Mouse (Mus musculus) hindbrain, embryonic 14.5 days (tissue): ENCODE data around the gene Cep112. TPM values are rescaled to one million over a fixed set of nuclear protein-coding genes. Genes with fewer than 3 reads are reported as not detected.
A peak's percentile ranks its signal among the peaks of the same experiment; 100 is the strongest.

Experiments
- ATAC-seq: fragments of 200-750 bp; cut with Nextera tagmentation; 2 replicates; pipeline ENCODE4 v1.8.0; 2017; ENCODE audit warnings: moderate number of reproducible peaks, mild to moderate bottlenecking, moderate TSS enrichment, moderate library complexity; ENCODE audit not compliant: low FRiP score
- DNase-seq: peaks from one replicate; pipeline ENCODE4 v3.0.0-alpha.2; 2015; ENCODE audit warnings: low spot score
- H3K27ac ChIP-seq: fragments of 300-500 bp; sonication (generic); 2 replicates; pipeline ENCODE4 v1.5.1; 2014; ENCODE audit warnings: mild to moderate bottlenecking, moderate library complexity
- H3K27me3 ChIP-seq: fragments of 300-500 bp; sonication (generic); 2 replicates; pipeline ENCODE4 v1.6.1; 2014; ENCODE audit warnings: mild to moderate bottlenecking, low read length, mixed read lengths; ENCODE audit not compliant: control insufficient read depth, insufficient read depth
- H3K36me3 ChIP-seq: fragments of 300-500 bp; sonication (generic); replicated peaks from 2 replicates; pipeline ENCODE4 v1.6.1; 2014; ENCODE audit not compliant: control insufficient read depth, insufficient read depth
- H3K4me1 ChIP-seq: fragments of 300-500 bp; sonication (generic); replicated peaks from 2 replicates; pipeline ENCODE4 v1.6.1; 2014; ENCODE audit warnings: antibody characterized with exemption, low read length, mixed read lengths; ENCODE audit not compliant: control insufficient read depth, insufficient read depth
- H3K4me2 ChIP-seq: fragments of 300-500 bp; sonication (generic); replicated peaks from 2 replicates; pipeline ENCODE4 v1.6.1; 2014; ENCODE audit warnings: mild to moderate bottlenecking, moderate library complexity
- H3K4me3 ChIP-seq: fragments of 300-500 bp; sonication (generic); replicated peaks from 2 replicates; pipeline ENCODE4 v1.5.1; 2014; ENCODE audit warnings: mild to moderate bottlenecking, low read length
- H3K9ac ChIP-seq: fragments of 300-500 bp; sonication (generic); 2 replicates; pipeline ENCODE4 v1.6.1; 2014
- H3K9me3 ChIP-seq: fragments of 300-500 bp; sonication (generic); 2 replicates; pipeline ENCODE4 v1.6.1; 2016; ENCODE audit warnings: low read length; ENCODE audit not compliant: control insufficient read depth
- WGBS: fragments of 180-500 bp; shearing (Covaris S2); extraction: QIAGEN DNeasy Blood & Tissue Kit; methylation state at CpG from one replicate; pipeline ENCODE4 v1.1.7; 2014; 5-methylcytosine and 5-hydroxymethylcytosine counted together
- polyA plus RNA-seq: library from polyadenylated mRNA; unstranded; fragments of >200 nt; fragmentation: Nextera tagmentation; extraction: Ambion mirVana; gene quantifications from 2 replicates; pipeline ENCODE4 v1.2.1, GENCODE M21; 2014

Cep112 gene
- polyA plus RNA-seq, 1 experiment from 2014 or later, result 9.6 TPM

DNA sequence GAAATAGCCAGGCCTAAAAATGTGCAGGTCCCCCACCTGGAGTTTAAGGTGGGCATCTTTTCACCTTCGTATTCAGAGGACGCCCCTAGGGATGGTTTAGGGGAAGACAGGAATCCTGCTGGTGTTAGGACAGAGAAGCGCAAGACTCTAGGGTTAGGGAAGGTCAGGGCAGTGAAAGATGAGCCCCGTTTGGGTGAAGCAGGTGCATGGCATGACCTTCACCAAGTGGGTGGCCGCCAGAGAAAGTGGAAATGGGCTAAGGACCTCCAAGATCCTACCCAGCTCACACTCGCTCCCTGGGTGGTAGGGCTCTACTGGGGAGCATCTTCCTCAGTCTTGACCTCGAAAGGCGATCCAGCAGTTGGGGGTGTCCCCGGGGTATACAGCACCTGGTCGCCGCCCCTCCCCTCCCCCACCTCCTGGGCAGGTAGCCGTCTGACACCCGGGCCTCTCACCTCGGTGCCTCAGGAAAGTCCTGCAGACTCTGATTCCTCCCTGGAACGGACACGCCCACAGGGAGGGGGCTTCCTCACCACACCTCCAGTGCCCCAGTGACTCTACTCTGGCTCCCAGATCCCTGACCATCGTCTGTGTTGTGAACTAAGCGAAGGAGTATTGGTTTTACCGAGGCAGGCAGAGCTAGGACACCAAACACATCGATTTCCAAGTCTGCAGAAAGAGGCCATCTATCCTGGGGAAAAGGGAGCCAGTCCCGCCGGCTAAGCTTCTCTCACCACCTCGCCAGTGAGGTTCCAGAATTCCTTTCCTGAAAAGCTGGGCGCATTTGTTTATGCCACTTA is 484.6 kb downstream of the Cep112 start:
- Histone ChIP-seq H3K27ac (no peak overlapping the region), H3K9ac (no peak overlapping the region), H3K27me3 (peaks cover 14% of the 10 kb centered on the region; the same call in 1 of the 2 replicates), H3K36me3 (no peaks in the 10 kb centered on the region), H3K4me1 (no peaks in the 10 kb centered on the region), H3K9me3 (no peaks in the 10 kb centered on the region), H3K4me3 (no peak overlapping the region), H3K4me2 (peak overlapping the region; percentile 14; the same call in 1 of the 2 replicates)
- no peak for DNase-seq
- ATAC-seq, result no peak
- 12% methylated on average over 24 of the region's 24 CpGs for WGBS

Other genes starting within 250 kb of the Cep112 start
- gene Apoh, start 81.8 kb upstream of the Cep112 start, polyA plus RNA-seq, result 0.59 TPM in 1 of 2 replicates, not detected in the other
- gene Prkca, start 81.3 kb upstream of the Cep112 start, polyA plus RNA-seq, result 9.1 and 9.7 TPM in 2 replicates